Mouse (Mus musculus): Measurements from ENCODE around the gene Stau1. TPM values are rescaled to one million over a fixed set of nuclear protein-coding genes. Genes with fewer than 3 reads are reported as not detected.

The Stau1 gene
- total RNA-seq, 4 experiments from 2014 or later, result 33.3 to 37.3 (median 35.2) TPM

GRCm38 (mm10) chr2:166923971-166924370 lies 72.1 kb downstream of the Stau1 start:
- no peak for DNase-seq (ENCODE audit: low spot score in 2 of 2)

GRCm38 (mm10) chr2:166910536-166910935 lies 85.6 kb downstream of the Stau1 start:
- DNase-seq (ENCODE audit: low spot score in 2 of 2), result no peak

GRCm38 (mm10) chr2:166909729-166910128 lies 86.4 kb downstream of the Stau1 start:
- DNase-seq (ENCODE audit: low spot score in 2 of 2), result no peak

- DNase-seq (ENCODE audit: low spot score in 2 of 2), result no peak
These were observed 89.4 kb downstream of the Stau1 start for GRCm38 (mm10) chr2:166906523-166907182.

GRCm38 (mm10) chr2:166905711-166906522 lies 90.2 kb downstream of the Stau1 start, which contains the start of gene Cse1l:
TSS of gene Cse1l (plus strand) at chr2:166906040.
- DNase-seq (ENCODE audit: low spot score in 2 of 2), result peak; percentile 93

- no peak for DNase-seq (ENCODE audit: low spot score in 2 of 2)
These were observed 92.3 kb downstream of the Stau1 start for GRCm38 (mm10) chr2:166903719-166904282.

DNA sequence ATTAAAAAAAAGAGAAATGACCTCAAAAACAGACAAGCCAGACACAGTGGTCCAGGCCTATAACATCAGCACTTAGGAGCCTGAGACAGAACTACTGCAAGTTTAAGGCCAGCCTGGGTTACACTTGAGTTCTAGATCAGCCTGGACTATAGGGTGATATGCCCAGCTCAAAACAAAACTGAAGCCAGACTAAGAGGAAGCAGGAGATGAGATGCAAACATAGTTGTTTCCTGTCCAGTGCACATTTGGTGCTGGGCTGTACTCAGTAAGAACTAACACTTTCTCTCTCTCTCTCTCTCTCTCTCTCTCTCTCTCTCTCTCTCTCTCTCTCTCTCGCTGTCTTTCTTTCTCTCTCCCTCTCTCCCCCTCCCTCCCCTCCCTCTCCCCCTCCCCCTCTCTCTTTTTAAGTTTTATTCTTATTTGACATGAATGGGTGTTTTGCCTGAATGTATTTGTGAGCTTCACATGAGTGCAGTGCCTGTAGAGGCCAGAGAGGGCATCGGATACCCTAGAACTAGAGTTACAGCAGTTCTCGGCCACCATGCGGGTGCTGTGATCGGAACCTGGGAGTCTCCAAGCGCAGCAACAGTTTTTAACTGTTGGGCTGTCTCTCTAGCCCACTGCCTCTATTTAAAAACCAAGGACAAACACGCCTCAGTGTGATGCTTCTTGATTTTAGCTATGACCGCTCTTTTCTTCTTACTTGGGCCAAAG lies 95.2 kb downstream of the Stau1 start:
- no peak for DNase-seq (ENCODE audit: low spot score in 2 of 2)

- no peak for DNase-seq (ENCODE audit: low spot score in 2 of 2)
These were observed 96.4 kb downstream of the Stau1 start for GRCm38 (mm10) chr2:166899746-166900145.

- no peak for DNase-seq (ENCODE audit: low spot score in 2 of 2)
These were observed 96.9 kb downstream of the Stau1 start for GRCm38 (mm10) chr2:166899161-166899560.

Other genes with a start within 250 kb of the Stau1 start
- 1 to 10 TPM; 1.4 to 2.6 (median 2.3) TPM for gene Trp53rkb, start 203.8 kb downstream of the Stau1 start, total RNA-seq (2022)
- 10 to 100 TPM; 24.6 to 34.7 (median 25.8) TPM for gene Arfgef2, start 190.7 kb downstream of the Stau1 start, total RNA-seq (2022)
- gene Cse1l, start 90.3 kb downstream of the Stau1 start, total RNA-seq (2022), result 10 to 100 TPM; 51.5 to 63.7 (median 53.4) TPM
- 10 to 100 TPM in 2 of 4 experiments, 1 to 10 TPM in 2; 8.0 to 12.5 (median 9.8) TPM for gene Ddx27, start 18.9 kb upstream of the Stau1 start, total RNA-seq (2022)
- gene Znfx1, start 66.7 kb upstream of the Stau1 start, total RNA-seq (2022), result 10 to 100 TPM; 26.7 to 32.5 (median 28.5) TPM
- 10 to 100 TPM; 15.8 to 28.1 (median 25.7) TPM for gene Kcnb1, start 193.9 kb upstream of the Stau1 start, total RNA-seq (2022)
- 1 to 10 TPM; 1.1 to 3.3 (median 1.9) TPM for gene Ptgis, start 244.3 kb upstream of the Stau1 start, total RNA-seq (2022)

Measured in gastrocnemius, adult 8-10 months (tissue).